Mouse (Mus musculus): ENCODE results near the gene P3h4.

P3h4 gene

DNA sequence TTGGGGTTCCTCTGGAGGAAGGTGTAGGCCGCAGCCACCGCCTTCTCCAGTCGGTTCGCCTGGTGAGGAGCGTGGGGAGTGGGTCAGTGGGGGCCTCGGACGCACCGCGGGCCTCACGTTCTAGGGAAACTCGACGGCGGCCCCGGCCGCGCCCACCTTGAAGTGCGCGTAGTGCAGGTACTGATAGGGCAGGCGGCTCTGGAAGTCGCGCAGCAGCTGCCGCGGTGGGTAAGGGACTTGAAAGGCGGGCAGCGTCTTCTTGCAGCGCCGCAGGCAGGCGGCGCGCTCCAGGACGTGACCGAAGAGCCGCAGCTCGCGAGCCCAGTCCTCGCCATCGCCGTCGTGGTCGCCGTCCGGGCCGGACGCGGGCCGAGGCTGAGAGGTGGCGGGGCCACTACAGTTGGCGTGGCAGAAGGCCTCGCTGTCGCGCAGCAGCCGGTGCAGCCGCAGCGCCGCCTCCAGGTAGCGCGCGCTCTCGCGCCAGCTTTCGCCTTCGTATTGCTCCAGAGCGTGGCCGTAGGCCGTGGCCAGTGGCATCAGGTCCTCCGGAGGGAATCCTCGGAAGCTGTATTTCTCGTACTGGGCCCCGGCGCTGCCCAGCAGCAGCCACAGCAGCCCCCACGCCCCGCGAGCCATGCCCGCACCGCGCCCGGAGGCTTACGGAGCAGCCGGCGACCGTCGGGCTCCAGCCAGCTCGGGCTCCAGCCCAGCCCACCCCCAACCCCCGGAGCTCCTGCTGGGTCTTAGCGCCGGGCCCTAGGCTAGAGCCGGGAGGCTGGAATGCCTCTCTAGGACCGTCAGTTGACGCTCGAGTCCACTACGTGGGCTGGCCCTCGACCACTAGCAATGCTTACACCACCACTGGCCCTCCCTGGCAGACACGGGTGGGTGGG, at the start of gene P3h4:
Gene P3h4, minus strand, starts transcription at position 816 of the 893 bp plus-strand sequence.
- DNase-seq (ENCODE audit: low read depth): peak; percentile 82

- no peak for DNase-seq (ENCODE audit: low read depth)
Measured at GRCm38 (mm10) chr11:100462699-100463098, 48.1 kb upstream of the P3h4 start.

DNA sequence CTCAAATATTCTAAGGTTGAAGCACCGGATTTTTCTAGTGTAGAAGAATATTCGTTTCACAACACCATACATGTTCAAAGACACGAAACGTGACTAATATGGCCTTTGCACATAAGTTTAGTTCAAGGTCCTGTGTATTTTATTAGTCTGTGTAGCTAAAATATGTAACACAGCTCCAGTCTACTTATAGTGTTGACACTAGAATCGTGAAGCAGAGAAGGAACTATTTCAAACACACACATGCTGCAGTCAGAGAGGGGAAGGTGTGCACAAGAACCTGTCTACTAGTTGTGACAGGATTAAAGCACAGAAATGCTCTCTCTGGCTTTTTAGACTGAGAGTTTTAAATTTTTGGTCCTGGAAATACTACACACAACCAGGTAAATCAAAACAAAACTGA, 43.1 kb upstream of the P3h4 start:
- no peak for DNase-seq (ENCODE audit: low read depth)

DNA sequence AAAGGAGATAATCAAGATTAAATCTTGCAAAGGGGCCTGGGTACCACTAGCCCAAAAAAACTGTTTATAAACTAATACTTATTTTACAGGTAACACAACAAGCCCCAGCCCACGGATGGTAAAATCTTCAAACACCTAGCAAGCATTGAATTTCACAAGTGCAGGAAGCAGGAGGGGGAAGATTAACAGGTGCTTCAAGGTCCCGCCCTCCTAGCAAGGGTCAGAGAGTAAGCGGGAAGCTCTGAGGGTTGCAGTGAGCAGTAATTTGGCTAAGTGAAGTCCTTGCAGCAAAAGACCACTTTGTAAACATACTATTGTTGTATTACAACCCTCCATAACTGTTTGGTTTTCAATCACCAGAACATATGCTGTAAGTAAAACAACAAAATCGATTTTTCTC, 42.6 kb upstream of the P3h4 start:
- no peak for DNase-seq (ENCODE audit: low read depth)

- no peak for DNase-seq (ENCODE audit: low read depth)
Measured at GRCm38 (mm10) chr11:100442625-100443024, 28.0 kb upstream of the P3h4 start.

GRCm38 (mm10) chr11:100441797-100442196, 27.2 kb upstream of the P3h4 start, which contains the start of the genes Nt5c3b and Klhl10:
Gene Nt5c3b, minus strand, starts transcription at chr11:100441808.
Gene Klhl10, plus strand, starts transcription at chr11:100441917.
- DNase-seq (ENCODE audit: low read depth): no peak

DNA sequence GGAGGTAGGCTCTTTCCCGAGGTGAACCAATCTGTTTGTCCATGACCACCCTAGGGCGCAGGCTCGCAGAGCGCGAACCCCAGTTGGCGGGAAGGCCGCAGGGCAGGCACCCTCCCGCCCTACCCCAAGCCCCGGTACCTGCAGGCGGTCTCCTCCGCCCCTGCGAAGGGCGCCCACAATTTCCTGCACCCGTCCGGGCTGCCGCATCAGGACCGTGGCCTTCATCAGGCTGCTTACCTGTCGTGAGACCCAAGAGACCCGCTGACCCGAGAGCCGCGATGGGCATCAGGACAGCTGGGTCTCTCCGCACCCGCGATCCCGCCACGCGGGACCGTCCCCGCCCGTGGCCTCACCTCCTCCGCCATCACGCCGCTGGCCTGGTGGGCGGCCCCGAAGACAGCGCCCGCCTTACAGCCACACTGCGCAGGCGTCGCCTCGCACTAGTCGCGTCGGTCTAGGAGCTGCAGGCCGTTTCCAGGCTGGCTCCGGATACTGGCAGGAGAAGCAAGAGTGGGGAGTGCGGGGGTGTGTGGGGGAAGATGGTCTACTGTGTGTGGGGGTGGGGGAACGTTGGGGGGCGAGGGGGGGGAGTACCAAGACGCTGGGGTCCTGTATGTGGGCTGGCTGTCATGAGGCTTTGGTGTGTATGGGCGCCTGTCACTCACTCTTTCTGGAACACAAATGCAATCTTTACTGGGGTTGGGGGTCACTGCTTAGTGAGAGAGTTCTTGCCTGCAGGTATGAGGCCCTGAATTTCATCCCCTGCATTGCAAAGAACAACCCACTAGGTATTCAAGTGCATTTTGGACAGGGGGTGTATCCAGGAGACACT, 26.3 kb upstream of the P3h4 start:
- DNase-seq (ENCODE audit: low read depth): peak; percentile 34

- DNase-seq (ENCODE audit: low read depth): no peak
Measured at GRCm38 (mm10) chr11:100437901-100438300, 23.3 kb upstream of the P3h4 start.

DNA sequence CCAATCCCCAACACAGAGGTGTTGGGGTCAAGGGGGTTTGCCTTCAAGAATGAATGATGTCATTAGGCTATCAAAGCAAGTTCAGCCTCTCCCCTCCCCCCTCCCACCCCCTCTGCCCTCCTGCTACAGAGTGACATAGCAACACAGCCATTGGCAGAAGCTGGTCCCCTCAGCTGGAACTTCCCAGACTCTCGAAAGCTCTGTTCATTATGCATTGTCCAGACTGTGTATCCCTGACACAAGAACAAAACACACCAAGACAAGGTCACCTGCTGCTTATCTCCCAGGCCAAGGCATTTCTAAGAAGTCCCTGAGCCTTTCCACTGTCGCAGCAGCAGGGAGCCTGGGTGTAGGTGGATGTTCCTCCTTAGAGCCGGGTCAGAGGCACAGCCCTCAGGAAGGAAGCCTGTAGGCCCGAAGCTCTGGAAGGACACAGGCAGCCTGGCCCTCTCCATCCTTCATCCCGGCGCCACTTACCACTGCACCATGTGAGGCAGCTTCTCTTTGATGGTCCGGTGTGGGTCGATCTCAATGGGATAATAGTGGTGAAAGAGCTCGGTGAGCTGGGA, 21.1 kb upstream of the P3h4 start:
- DNase-seq (ENCODE audit: low read depth): no peak

GRCm38 (mm10) chr11:100432002-100432401, 17.4 kb upstream of the P3h4 start:
- no peak for DNase-seq (ENCODE audit: low read depth)

- no peak for DNase-seq (ENCODE audit: low read depth)
Measured at GRCm38 (mm10) chr11:100430052-100430451, 15.4 kb upstream of the P3h4 start.

DNA sequence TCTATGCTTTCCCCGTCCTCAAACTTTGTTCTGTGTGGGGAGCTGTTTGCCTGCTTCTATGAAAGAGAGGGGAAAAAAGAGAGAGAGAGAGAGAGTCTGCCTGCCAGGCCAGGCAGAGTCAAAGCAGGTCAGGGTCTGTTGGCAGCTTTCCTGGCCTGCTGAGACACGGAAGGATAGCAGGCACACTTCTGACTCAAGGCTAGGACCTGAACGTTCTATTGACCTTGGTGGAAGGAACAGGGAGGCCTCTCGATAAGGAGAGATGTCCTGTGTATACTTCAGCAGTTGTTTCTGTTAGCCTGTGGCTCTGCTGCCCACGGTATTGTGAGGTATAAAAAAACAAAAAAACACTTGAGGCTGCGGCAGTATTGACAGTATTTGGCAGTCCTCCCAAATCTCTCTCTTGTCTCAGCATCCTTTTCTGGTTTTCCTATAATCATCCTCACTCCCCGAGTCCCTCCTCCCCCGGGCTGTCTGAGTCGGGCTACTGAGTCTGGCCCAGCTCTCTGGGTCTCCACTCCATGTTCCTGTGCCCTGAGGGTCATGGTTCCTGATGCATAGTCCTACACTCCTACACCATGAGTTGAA, 14.1 kb upstream of the P3h4 start:
- no peak for DNase-seq (ENCODE audit: low read depth)

GRCm38 (mm10) chr11:100426820-100427219, 12.2 kb upstream of the P3h4 start:
- no peak for DNase-seq (ENCODE audit: low read depth)

GRCm38 (mm10) chr11:100425851-100426250, 11.2 kb upstream of the P3h4 start:
- no peak for DNase-seq (ENCODE audit: low read depth)

DNA sequence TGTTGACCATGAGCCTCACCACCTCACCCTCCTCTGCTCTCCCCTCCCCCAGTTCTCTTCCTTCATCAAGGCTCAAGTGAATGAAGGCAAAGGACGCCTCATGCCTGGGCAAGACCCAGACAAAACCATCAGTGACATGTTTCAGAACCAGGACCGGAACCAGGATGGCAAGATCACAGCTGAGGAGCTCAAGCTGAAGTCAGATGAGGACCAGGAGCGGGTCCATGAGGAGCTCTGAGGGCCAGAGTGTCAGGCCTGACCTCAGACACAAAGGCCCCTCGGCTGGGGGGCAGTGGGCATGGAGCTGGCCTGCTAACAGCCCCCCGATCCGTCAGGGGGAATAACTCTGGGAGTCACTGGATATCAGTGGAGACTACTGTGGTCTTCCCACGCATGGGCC, 9.2 kb upstream of the P3h4 start:
- no peak for DNase-seq (ENCODE audit: low read depth)

- DNase-seq (ENCODE audit: low read depth): no peak
Measured at GRCm38 (mm10) chr11:100421537-100421936, 6.9 kb upstream of the P3h4 start.

GRCm38 (mm10) chr11:100414914-100415822, 532 bp upstream of the P3h4 start, which contains the start of gene Fkbp10:
Gene Fkbp10, plus strand, starts transcription at chr11:100415697.
- peak; percentile 61 for DNase-seq (ENCODE audit: low read depth)

DNA sequence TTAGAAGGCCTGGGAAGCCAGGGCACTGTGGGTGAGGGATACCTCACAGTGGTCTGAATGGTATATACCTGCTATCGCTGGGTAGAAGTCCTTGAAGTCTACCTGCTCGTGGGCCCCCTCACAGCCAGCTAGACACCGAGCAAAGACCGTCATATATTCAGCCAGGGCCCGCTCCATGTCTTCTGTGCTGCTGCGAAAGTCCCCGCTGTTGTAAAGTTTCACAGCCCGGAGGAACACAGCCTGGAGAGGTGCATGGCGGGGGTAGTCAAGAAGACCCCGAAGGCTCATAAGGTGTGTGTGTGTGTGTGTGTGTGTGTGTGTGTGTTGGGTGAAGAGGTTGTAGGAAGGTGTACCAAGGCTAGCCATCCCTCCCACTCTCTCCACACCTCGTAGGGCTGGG, 1.1 kb downstream of the P3h4 start:
- no peak for DNase-seq (ENCODE audit: low read depth)

DNA sequence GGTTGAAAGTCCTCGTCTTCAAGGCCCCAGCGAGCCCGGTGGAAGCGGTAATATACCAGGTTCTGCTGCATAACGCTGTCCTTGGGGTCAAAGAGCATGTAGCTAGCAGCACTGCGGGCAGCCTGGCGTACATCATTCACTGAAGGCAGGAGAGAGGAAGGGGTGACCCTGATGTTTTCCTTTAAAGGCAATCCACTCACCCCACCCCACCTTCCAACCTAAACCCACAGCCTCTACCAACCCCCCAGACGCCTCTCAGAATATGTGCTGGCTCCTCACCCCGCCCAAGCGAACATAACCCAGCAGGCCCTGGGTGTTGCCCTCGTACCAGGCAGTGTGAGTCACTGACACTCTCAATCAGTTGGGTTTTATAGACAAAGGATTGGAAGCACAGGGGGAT, 2.9 kb downstream of the P3h4 start:
- no peak for DNase-seq (ENCODE audit: low read depth)

DNA sequence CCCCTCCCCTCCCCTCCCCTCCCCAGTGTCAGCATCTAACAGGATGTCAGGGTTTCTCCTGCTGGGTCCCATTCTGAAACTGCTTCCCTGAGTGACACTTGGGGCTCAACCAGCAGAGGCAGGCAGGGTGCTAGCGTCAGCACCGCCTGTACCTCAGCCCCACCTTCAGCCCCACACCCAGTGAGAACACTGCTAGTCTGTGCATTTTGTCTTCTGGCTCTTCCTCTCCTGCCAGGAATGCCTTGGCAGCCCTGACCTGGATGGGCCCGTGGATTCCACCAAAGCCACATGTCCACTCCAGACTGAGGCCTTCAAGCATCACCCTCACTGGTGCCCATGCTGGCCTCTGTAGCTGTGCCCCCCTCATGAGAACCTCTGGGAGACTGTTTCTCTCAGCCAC, 5.0 kb downstream of the P3h4 start:
- no peak for DNase-seq (ENCODE audit: low read depth)

DNA sequence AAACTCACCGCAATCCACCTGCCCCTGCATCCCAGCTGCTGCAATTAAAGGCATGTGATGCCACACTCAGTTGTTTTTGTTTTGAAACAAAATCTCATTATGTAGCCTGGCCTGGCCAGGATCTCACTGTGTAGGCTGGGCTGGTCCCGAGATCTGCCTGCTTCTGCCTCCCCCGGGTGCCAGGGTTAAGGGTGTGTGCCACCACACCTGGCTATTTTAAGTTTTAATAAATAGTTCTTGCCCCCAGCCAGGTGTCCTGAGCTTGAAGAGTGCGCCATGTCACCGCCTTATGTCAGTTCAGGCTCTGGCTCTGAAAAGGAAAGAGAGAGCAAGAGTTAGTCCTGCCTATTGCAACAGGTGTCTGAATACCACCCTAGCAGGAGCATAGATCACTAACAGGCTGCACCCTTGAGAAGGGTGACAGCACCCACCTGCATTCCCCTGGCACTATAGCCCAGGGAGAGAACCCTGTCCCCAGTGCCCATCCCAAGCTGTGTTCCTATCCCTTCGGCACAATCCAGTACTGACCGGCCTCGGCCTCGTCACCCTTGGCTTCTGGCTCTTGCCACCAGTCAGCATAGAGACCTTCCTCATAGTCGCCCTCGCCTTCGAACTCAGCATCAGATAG, 5.7 kb downstream of the P3h4 start:
- DNase-seq (ENCODE audit: low read depth): no peak

Measured in fibroblast of lung, adult 2 months (primary cell).